Mouse (Mus musculus): ENCODE measurements at regions not wholly inside any gene's neighbourhood (a gene's known extent, or its start where the extent isn't known, plus 50 kb on each side); places are given as distances from the start of the nearest gene placed in this dataset.

- TF ChIP-seq CTCF (IDR thresholded peaks at IDR 0.05; ENCODE audit: extremely low read depth, insufficient read depth, insufficient read length, insufficient replicate concordance), result no peak
- TF ChIP-seq POLR2A (IDR thresholded peaks at IDR 0.05; ENCODE audit: low read depth, low read length), result no peak
These were observed 243.0 kb upstream of the Mocs1 start for GRCm38 (mm10) chr17:49185052-49185612.

All from spleen, adult 2 months (tissue).